Mouse (Mus musculus) layer of hippocampus, adult 8-10 months (tissue): ENCODE measurements around the gene Tnrc6c. TPM values are rescaled to one million over a fixed set of nuclear protein-coding genes. Genes with fewer than 3 reads are reported as not detected.

Experiments used
- DNase-seq, 2 experiments: peaks; one replicate each; pipeline ENCODE4 v3.0.0; 2022; ENCODE audit warnings: low spot score in 2 of 2
- total RNA-seq, 4 experiments: library from RNA; stranded (reverse); gene quantifications; 2 replicates each; pipeline ENCODE4 v1.2.4; 2022

Tnrc6c gene
- total RNA-seq, 4 experiments from 2014 or later: 69.4 to 83.2 (median 76.7) TPM

DNA sequence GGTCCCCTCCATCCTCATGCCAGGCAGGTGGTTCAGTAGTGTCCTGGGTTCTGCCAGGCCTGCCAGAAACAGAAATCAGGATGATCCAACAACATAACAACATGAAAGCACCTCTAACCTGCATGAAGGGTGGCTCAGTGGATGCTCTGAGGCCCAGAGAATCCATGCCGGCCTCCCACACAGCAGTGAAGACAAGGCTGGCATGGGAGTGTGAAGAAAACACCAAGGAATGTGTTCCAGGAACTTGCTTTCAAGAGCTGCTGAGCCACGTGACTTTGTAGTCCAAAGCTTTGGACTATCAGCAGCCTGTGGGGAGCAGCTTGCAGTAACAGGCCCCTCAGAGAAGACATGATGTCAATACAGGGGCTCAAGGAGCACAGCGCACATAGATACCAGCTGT is 112.2 kb downstream of the Tnrc6c start:
- no peak for DNase-seq

- DNase-seq: no peak
These were observed 114.9 kb downstream of the Tnrc6c start for GRCm38 (mm10) chr11:117768725-117769682.

GRCm38 (mm10) chr11:117769683-117770047 is 115.6 kb downstream of the Tnrc6c start:
- DNase-seq: no peak

DNA sequence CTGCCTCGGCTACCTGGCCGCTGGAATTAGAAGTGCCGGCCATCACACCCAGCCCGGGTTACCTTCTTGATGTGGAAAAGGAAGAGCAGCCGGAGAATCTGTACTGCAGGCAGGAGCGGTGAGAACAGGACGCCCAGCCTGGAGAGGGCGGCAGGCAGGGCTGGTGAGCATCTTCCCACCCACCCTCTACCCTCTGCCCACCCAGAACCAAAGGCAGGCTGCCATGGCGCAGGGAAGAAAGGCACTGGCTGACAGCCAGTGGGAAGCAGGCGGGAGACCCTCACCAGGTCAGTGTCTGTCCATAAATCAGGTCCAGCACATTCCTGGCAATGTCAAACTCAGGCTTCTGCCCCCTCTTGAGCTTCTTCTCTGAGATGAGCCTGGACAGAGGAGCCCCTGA is 116.3 kb downstream of the Tnrc6c start:
- no peak for DNase-seq

DNA sequence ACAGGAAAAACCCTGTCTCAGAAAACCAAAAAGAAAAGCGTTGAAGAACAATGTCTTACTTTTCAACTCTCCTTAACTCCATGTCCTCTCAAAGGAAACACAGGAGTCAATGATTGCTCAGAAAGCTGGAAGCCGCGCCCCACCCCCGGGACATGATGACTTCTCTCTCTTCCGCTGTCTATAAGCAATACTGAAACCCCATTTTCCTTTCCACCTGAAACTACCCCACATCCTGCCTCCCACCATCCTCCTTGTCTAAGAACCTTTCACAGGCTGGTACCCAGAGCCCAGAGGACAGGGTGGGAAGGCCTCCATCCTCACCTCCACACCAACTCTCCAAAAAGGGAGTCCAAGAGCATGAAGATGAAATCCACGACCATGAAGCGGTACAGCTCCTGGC is 118.3 kb downstream of the Tnrc6c start:
- no peak for DNase-seq

GRCm38 (mm10) chr11:117774925-117775324 is 120.8 kb downstream of the Tnrc6c start:
- DNase-seq: no peak

- no peak for DNase-seq
These were observed 121.5 kb downstream of the Tnrc6c start for GRCm38 (mm10) chr11:117775540-117775939.

DNA sequence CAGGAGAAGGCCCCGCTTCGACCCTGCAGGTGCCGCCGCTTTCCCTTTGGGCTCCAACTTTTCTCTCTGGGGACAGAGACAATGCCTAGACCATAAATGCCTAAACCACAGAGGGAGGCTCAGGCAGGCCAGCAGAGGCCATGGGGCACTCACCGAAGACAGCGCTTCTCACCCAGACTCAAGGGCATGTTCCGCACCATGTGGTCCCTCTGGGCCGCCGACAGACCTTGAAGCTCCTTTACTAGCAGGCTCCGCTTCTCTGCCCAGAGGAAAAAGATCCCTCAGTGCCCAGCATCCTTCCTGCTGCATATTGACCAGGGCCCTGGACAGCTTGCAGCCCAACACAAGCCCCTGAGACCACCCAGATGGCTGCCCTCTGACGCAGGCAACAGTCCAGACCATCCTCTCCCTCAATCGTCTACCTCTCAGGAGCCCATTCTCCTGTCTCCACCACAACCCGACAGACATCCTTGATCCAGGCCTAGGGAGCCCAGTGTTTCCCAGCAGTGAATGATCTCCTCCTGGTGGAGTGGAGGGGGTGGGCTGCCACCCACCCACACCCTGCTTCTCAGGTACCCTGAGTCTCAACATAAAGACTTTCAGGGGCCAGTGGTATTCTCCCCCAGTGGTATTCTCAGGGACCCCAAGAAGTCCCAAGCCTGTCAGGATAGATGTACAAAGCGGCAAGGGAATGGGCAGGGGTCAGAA is 122.2 kb downstream of the Tnrc6c start:
- DNase-seq: no peak

GRCm38 (mm10) chr11:117777111-117777510 is 123.0 kb downstream of the Tnrc6c start:
- DNase-seq: no peak

- DNase-seq: no peak
These were observed 123.9 kb downstream of the Tnrc6c start for GRCm38 (mm10) chr11:117778031-117778430.

DNA sequence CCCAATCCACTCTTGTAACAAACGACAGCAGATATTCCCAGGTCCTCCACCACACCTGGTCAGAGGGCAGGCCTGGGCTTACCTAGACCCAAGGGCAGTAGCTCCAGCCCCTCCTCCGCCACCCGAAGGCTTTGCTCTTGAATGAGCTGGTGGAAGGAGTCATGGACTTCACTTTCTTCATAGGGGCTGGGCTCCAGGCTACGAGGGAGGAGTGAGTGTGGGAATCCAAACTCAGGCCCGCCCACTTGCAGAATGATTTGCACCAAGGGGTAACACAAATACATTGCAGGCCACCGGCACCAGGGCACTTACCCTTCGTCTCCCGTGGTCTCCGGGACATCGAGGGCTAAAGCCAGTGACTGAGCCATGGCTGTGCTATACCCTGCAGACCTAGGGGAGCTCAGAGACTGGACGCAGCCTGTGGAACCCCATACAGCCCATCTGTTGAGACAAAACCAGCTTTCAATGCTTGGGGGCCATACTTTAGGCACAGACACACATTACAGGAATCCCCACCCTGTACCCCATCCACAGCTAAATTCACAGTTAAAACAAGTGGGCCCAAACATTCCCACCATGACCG is 124.9 kb downstream of the Tnrc6c start:
- no peak for DNase-seq

GRCm38 (mm10) chr11:117779434-117780198 is 125.5 kb downstream of the Tnrc6c start:
- DNase-seq: peak; percentile 51 to 70

- no peak for DNase-seq
These were observed 126.1 kb downstream of the Tnrc6c start for GRCm38 (mm10) chr11:117780199-117780515.

GRCm38 (mm10) chr11:117780582-117781111 is 126.6 kb downstream of the Tnrc6c start:
- DNase-seq: peak; percentile 36 to 46

GRCm38 (mm10) chr11:117781199-117781821 is 127.2 kb downstream of the Tnrc6c start:
- DNase-seq: peak in 1 of 2 experiments; percentile 22

DNA sequence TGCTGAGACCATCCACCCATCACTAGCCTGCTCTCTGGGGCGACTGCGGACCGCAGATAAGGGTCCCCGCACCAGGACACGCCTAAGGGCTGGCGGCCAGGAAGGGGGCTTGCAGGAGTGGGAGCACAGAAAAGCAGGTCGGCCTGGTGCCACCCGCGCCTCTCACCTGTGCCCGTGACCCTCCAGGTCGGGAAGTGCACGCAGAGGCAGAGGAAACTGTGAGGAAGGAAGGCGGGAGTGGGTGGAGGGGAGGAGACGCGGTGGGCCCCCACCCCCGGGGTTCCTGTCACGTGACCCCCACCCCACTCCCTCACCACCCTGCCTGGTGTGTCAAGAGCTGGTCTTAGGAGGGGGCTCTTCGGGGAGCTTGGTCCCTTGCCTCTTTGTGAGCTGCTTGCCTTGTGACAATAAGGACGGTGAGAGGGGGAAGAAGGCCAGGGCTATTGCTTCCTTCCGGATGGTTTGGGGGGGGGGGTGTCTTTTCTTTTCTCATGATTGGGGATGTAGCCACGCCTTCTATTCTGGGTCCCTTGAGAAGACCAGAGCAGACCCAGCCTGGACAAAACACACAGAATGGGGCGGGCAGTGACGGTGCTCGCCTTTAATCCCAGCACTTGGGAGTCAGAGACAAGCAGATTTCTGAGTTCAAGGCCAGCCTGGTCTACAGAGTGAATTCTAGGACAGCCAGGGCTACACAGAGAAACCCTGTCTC is 128.1 kb downstream of the Tnrc6c start, which contains the start of the genes Tmc8 and Tmc6:
Gene Tmc8, plus strand, starts transcription at position 84 of the 712 bp plus-strand sequence.
Gene Tmc6, minus strand, starts transcription at position 206 of the 712 bp plus-strand sequence.
- DNase-seq: no peak

GRCm38 (mm10) chr11:117782705-117783034 is 128.6 kb downstream of the Tnrc6c start:
- no peak for DNase-seq

DNA sequence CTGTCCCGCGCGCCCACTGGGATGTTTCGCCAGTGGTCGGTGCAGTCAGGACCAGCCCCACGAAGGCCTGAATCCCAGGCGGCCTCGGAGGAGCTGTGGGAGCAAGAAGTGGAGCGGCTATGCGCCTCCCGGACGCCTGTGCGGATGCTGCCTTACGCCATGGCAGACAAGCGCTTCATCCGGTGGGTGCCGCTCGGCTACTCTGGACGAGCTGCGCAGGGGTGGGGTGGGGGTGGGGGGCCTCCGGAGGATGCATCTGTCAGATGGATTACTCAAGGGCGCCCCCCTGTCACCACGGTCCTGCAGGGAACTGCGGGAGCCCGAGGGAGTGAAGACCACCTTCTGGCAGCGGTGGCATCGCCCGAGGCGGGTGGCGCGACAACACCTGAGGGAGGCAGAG is 129.0 kb downstream of the Tnrc6c start:
- DNase-seq: peak; percentile 23 to 49

DNA sequence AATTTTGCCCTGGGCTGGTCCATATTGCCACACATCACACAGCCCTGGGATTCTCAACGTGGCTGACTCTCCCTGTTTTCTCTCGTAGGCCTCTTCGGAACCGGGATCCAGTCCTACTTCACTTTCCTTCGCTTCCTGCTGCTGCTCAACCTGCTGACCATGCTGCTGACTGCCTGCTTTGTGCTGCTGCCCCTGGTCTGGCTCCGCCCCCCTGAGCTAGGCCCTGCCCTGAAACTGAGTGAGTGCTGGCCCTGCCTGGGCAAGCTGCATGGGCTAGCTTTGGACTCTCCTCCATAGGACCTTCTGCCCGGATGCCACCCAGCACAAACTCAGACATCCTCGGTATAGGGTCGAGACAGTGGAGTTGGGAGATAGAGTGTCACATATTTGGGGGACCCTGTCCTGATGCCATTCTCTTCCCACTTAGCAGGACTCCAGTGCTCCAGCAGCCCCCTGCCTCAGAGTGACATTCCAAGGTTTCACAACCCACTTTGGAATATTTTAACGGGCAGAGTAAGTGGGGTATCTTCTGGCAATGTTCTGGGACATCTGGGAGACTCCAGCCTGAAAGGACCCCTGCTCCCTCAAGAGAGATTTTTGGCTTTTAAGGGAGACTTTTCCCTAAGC is 129.7 kb downstream of the Tnrc6c start:
- DNase-seq: peak in 1 of 2 experiments; percentile 7

- DNase-seq: peak; percentile 45 to 67
These were observed 132.2 kb downstream of the Tnrc6c start for GRCm38 (mm10) chr11:117786294-117786693.
